Mouse (Mus musculus) lung, adult 2 months (tissue): ENCODE measurements around the gene Ccdc60.

Experiments
- CTCF ChIP-seq: fragments of 200-500 bp; IDR thresholded peaks from 2 replicates; pipeline ENCODE4 v1.5.1; 2011; ENCODE audit warnings: mild to moderate bottlenecking, low read length, control low read depth; ENCODE audit not compliant: insufficient read depth
- POLR2A ChIP-seq: fragments of 200-500 bp; IDR thresholded peaks from 2 replicates; pipeline ENCODE4 v1.6.1; 2011; ENCODE audit warnings: low read depth, mild to moderate bottlenecking, control low read depth, low read length, borderline replicate concordance; ENCODE audit errors: extremely low read depth

- TF ChIP-seq CTCF, result no peak
- TF ChIP-seq POLR2A, result no peak
Observed at GRCm38 (mm10) chr5:116274365-116274764, 14.4 kb downstream of the Ccdc60 start.
